Mouse (Mus musculus) intestine, embryonic 16.5 days (tissue): ENCODE measurements around the gene Hist3h2a. TPM values are rescaled to one million over a fixed set of nuclear protein-coding genes. Genes with fewer than 3 reads are reported as not detected.

ENCODE experiments used
- ATAC-seq: fragments of 200-750 bp; cut with Nextera tagmentation; 2 replicates; pipeline ENCODE4 v1.8.0; 2017; ENCODE audit warnings: moderate TSS enrichment, moderate library complexity
- H3K27ac ChIP-seq: fragments of 300-500 bp; sonication (generic); 2 replicates; pipeline ENCODE4 v1.5.1; 2014; ENCODE audit warnings: mild to moderate bottlenecking, low read length
- H3K27me3 ChIP-seq: fragments of 300-500 bp; sonication (generic); replicated peaks from 2 replicates; pipeline ENCODE4 v1.6.1; 2014; ENCODE audit warnings: low read length, control low read depth, mixed read lengths; ENCODE audit not compliant: control insufficient read depth, insufficient read depth
- H3K36me3 ChIP-seq: fragments of 300-500 bp; sonication (generic); 2 replicates; pipeline ENCODE4 v1.6.1; 2014; ENCODE audit warnings: low read length, control low read depth; ENCODE audit not compliant: control insufficient read depth, insufficient read depth
- H3K4me1 ChIP-seq: fragments of 300-500 bp; sonication (generic); 2 replicates; pipeline ENCODE4 v1.6.1; 2014; ENCODE audit warnings: low read length, control low read depth, mixed read lengths; ENCODE audit not compliant: control insufficient read depth, insufficient read depth
- H3K4me2 ChIP-seq: fragments of 300-500 bp; sonication (generic); 2 replicates; pipeline ENCODE4 v1.6.1; 2014; ENCODE audit warnings: low read depth, low read length, control low read depth
- H3K4me3 ChIP-seq: fragments of 300-500 bp; sonication (generic); 2 replicates; pipeline ENCODE4 v1.5.1; 2014; ENCODE audit warnings: mild to moderate bottlenecking, low read length
- H3K9ac ChIP-seq: fragments of 300-500 bp; sonication (generic); 2 replicates; pipeline ENCODE4 v1.6.1; 2014; ENCODE audit warnings: low read depth, low read length
- H3K9me3 ChIP-seq: fragments of 300-500 bp; sonication (generic); 2 replicates; pipeline ENCODE4 v1.6.1; 2016; ENCODE audit warnings: low read length, control low read depth; ENCODE audit not compliant: control insufficient read depth
- WGBS: fragments of 180-500 bp; shearing (Covaris S2); extraction: QIAGEN DNeasy Blood & Tissue Kit; methylation state at CpG from one replicate; pipeline ENCODE4 v1.1.7; 2014; 5-methylcytosine and 5-hydroxymethylcytosine counted together
- polyA plus RNA-seq: library from polyadenylated mRNA; unstranded; fragments of >200 nt; fragmentation: Nextera tagmentation; extraction: Ambion mirVana; gene quantifications from 2 replicates; pipeline ENCODE4 v1.2.1, GENCODE M21; 2015

Hist3h2a gene
- polyA plus RNA-seq = 28.5 and 31.6 TPM in 2 replicates

DNA sequence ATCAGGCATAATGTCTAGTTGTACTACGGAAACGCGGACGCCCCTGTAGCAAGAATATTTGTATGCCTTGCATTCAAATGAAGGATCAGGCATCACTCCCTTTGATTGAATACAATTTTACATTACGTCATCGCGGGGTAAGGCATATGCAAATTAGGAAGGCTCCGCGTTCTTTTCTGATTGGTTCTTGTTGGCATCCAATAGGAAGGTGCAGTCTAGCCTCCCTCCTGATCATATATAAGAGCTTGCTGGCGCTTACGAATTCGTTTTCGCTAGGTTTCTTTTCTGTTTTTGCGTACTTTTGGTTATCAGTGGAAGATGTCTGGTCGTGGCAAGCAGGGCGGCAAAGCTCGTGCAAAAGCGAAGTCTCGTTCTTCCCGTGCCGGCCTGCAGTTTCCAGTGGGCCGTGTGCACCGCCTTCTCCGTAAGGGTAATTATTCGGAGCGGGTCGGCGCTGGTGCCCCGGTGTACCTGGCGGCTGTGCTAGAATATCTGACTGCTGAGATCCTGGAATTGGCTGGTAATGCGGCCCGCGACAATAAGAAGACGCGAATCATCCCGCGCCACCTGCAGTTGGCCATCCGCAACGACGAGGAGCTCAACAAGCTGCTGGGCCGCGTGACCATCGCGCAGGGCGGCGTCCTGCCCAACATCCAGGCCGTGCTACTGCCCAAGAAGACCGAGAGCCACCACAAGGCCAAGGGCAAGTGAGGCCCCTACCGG lies at the start of gene Hist3h2a, which contains the start of gene Trim17:
Hist3h2a (plus strand) TSS at position 266 of the 723 bp plus-strand sequence.
Trim17 (plus strand) TSS at position 266 of the 723 bp plus-strand sequence.
- Histone ChIP-seq H3K27me3 (no peaks in the 10 kb centered on the region), H3K4me1 (peaks cover 30% of the 10 kb centered on the region), H3K9ac (peak within 1 kb of the TSS; percentile 86), H3K27ac (peak within 1 kb of the TSS; percentile 99), H3K4me3 (peak within 1 kb of the TSS; percentile 66), H3K4me2 (peak within 1 kb of the TSS; percentile 96), H3K36me3 (peaks cover 6% of the 10 kb centered on the region; the same call in 1 of the 2 replicates), H3K9me3 (no peaks in the 10 kb centered on the region)
- under 1% methylated on average over 49 of the region's 49 CpGs for WGBS
- peak; percentile 94 for ATAC-seq

- H3K9me3 ChIP-seq = no peaks in the 10 kb centered on the region
- H3K4me2 ChIP-seq = no peak overlapping the region
- H3K36me3 ChIP-seq = peaks cover 9% of the 10 kb centered on the region
- H3K4me1 ChIP-seq = no peaks in the 10 kb centered on the region
- H3K4me3 ChIP-seq = no peak overlapping the region
- 57% methylated on average over 6 of the region's 6 CpGs for WGBS
- H3K9ac ChIP-seq = no peak overlapping the region
- no peaks in the 10 kb centered on the region for H3K27me3 ChIP-seq
- no peak for ATAC-seq
- no peak overlapping the region for H3K27ac ChIP-seq
Observed at GRCm38 (mm10) chr11:58904838-58905237, 49.6 kb upstream of the Hist3h2a start.

GRCm38 (mm10) chr11:58913776-58914175 lies 40.7 kb upstream of the Hist3h2a start:
- Histone ChIP-seq H3K9ac (no peak overlapping the region), H3K4me3 (no peak overlapping the region), H3K36me3 (no peaks in the 10 kb centered on the region), H3K4me1 (0 out of 2 replicates have a peak, but pooled peaks cover 3% of the 10 kb centered on the region), H3K9me3 (no peaks in the 10 kb centered on the region), H3K27ac (no peak overlapping the region), H3K4me2 (no peak overlapping the region), H3K27me3 (no peaks in the 10 kb centered on the region)
- 88% methylated on average over 1 of the region's 1 CpGs for WGBS
- 0 out of 2 replicates have a peak, but pooled peaks have one; percentile 45 for ATAC-seq

DNA sequence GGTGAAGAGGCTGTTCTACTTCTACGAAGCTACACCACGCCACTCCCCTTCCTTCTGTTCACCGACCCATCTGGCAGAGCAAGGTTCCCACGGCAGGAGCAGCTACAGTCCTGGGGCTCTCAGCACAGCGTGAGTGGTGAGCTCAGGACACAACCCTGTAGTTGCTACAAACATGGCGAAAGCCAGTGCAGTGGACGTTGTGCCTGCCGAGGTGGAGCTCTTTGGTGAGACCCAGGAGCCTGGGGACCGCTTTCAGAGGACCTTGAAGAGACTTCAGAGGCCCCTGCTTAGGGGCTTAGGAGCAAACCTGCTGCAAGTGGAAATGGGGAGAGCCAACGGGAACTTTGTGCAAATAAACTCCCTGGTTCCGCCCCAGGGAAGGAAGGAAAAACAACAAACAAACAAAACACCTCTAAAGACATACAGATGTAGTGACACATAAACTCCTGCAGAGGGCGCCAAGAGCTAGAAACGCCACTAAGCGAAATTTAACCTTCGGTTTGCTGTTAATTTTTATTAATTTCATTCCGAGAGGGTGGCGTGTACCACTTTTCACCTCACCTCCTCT lies 39.9 kb upstream of the Hist3h2a start:
- no peaks in the 10 kb centered on the region for H3K9me3 ChIP-seq
- peak overlapping the region; percentile 44 for H3K4me3 ChIP-seq
- WGBS = 9% methylated on average over 17 of the region's 17 CpGs

DNA sequence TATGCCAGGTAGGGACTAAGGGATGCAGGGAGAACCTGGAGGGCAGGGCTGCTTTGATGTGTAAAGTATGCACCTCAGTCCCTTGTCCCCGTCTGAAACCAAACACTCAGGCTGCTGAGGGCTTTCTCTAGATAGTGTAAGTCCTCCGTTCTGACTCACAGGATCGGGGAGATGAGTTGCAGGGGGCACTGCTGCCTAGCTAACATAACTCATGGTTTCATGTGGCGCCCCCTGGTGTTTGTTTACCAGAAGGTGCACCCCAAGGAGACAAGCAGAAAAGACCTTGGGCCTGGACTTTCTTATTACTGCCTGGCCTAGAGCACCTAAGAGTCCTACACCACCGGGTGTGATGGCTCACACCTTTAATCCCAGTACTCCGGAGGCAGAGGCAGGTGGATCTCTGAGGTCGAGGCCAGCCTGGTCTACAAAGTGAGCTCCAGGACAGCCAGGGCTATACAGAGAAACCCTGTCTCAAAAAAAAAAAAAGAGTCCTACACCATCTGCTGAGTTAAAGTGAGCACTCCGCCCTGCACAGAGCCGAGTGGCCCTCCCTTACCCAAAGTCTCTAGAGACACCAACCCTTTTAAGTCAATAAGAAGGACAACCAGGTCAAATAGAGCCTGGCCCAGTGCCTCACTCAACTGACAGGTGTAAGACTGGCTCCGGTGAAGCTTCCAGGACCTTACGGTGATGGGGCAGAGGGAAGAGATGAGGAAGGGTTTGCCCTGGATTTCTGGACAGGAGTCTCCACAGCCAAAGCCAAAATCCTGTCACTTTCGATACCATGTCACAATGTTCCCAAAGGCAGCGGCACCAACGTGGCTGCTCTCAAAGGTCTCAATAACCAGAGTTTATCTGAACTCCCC lies 37.4 kb upstream of the Hist3h2a start:
- ATAC-seq = peak; percentile 39; the same call in 1 of the 2 replicates
- Histone ChIP-seq H3K4me1 (0 out of 2 replicates have a peak, but pooled peaks cover 3% of the 10 kb centered on the region), H3K9ac (no peak overlapping the region), H3K27me3 (no peaks in the 10 kb centered on the region), H3K4me3 (no peak overlapping the region), H3K9me3 (no peaks in the 10 kb centered on the region), H3K4me2 (no peak overlapping the region), H3K36me3 (no peaks in the 10 kb centered on the region), H3K27ac (no peak overlapping the region)
- WGBS = 50% methylated on average over 14 of the region's 14 CpGs

More for the DNA sequence above, 39.9 kb upstream of the Hist3h2a start:
- Histone ChIP-seq H3K4me1 (0 out of 2 replicates have a peak, but pooled peaks cover 3% of the 10 kb centered on the region), H3K4me2 (peak overlapping the region; percentile 70), H3K27me3 (no peaks in the 10 kb centered on the region), H3K9ac (peak overlapping the region; percentile 67), H3K36me3 (no peaks in the 10 kb centered on the region), H3K27ac (no peak overlapping the region)
- peak; percentile 58; the same call in 1 of the 2 replicates for ATAC-seq

DNA sequence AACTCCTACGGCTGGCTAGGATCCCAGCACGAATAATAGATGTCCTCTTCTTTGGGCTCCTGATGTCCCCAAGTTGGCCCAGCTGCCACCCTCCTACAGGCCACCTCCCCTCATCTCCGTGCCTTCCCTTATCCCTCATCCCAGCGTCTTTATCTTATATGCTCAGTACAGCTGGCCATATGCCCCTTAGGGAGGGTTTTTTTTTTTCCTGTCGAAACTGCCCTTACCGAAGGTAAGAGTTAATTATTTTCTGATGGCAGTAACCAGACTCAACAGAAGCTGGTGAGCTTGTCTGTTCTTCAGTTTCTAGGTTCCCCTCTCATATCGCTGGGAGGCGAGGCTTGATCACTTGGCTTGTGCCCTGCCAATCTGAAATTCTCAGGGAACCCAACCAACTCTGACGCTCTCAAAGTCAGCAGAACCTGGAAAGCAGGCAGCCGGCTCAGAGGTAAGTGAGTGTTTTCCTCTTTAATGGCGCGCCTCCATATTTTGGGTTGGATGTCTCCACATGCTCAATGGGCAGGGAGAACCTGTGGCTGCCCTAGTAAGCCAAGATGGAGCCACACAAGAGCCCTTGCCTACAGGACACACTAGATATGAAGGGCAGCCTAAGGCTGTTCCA lies 36.6 kb upstream of the Hist3h2a start, which contains the start of gene Btnl10:
Btnl10 (plus strand) TSS at position 164 of the 622 bp plus-strand sequence.
- Histone ChIP-seq H3K27me3 (no peaks in the 10 kb centered on the region), H3K9ac (no peak within 1 kb of the TSS), H3K27ac (no peak within 1 kb of the TSS), H3K4me1 (0 out of 2 replicates have a peak, but pooled peaks cover 3% of the 10 kb centered on the region), H3K36me3 (no peaks in the 10 kb centered on the region), H3K9me3 (no peaks in the 10 kb centered on the region), H3K4me3 (no peak within 1 kb of the TSS), H3K4me2 (no peak within 1 kb of the TSS)
- 81% methylated on average over 12 of the region's 12 CpGs for WGBS
- no peak for ATAC-seq

DNA sequence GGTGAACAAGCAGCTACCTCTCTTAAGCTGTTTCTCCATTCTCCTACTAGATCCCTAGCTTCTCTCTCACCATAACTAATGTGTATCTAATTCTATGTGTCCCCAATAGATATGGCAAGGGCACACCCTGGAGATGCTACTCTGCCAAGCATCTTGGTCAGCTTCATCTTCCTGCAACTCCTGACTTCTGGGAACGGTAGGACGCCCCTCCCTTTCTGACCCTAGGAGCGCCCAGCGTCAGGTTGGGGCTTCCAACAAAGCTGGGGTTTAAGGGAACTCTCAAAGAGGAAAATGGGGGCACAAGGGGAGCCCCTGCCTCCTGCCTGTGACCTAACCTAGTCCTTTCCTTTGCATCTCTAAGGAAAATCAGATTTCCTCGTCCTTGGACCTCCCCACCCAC lies 35.7 kb upstream of the Hist3h2a start:
- ATAC-seq = no peak
- WGBS = 69% methylated on average over 5 of the region's 5 CpGs
- Histone ChIP-seq H3K36me3 (no peaks in the 10 kb centered on the region), H3K4me1 (0 out of 2 replicates have a peak, but pooled peaks cover 3% of the 10 kb centered on the region), H3K4me2 (no peak overlapping the region), H3K9me3 (no peaks in the 10 kb centered on the region), H3K4me3 (no peak overlapping the region), H3K9ac (no peak overlapping the region), H3K27me3 (no peaks in the 10 kb centered on the region), H3K27ac (no peak overlapping the region)

GRCm38 (mm10) chr11:58922420-58922819 lies 32.1 kb upstream of the Hist3h2a start:
- no peak overlapping the region for H3K4me2 ChIP-seq
- H3K4me1 ChIP-seq = no peaks in the 10 kb centered on the region
- no peak overlapping the region for H3K9ac ChIP-seq
- no peak overlapping the region for H3K4me3 ChIP-seq
- no peak overlapping the region for H3K27ac ChIP-seq
- 80% methylated on average over 9 of the region's 9 CpGs for WGBS
- H3K36me3 ChIP-seq = no peaks in the 10 kb centered on the region
- no peaks in the 10 kb centered on the region for H3K27me3 ChIP-seq
- no peaks in the 10 kb centered on the region for H3K9me3 ChIP-seq
- no peak for ATAC-seq
